In the genomic region with DNA sequence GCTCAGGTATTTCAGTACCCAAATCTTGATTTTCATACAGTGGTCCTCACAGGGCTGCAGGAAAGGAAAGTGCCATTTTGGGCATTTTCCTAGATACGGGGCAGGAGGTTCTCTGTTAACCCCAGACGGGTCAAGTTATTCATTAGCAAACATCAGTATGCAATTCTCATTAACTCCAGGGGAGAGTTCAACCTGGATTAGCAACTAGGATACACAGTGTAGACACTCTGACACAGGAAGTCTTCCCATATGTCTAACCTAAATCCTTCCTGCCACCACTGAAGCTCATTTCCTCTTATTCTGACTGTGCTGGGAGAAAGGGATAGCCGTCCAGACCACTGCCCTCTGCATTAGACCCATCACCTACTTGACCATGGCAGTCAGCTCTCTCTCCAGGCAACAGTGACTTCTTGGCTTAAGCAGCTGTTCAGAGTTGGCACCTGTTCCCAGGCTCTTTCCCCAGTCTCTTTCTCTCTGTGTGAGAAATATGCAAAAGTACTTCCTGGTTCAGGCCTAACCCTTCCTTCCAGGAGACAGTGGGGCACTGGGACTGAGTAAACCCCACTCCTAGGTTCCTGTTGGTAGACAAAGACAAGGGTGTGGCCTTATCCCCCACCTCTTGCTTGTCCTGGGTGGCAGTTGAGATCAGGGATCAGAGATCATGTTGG, we compare ENCODE assay signal across 17 mouse cellular contexts. TPM values are rescaled to one million over a fixed set of nuclear protein-coding genes. Genes with fewer than 3 reads are reported as not detected.
A peak's percentile ranks its signal among the peaks of the same experiment; 100 is the strongest.
DNase-seq lines count a peak whose midpoint lies in the region; ATAC-seq and TF ChIP-seq lines count a peak whose summit lies in the region.
"Had no signal": no experiment of that assay in that cellular context is flagged by ENCODE, and none has a peak within 500 bp of the region (broad histone marks: within the 10 kb centered on the region; RNA-seq: fewer than 3 reads in every experiment).

No protein-coding gene starts in this region.

- no peak for TF ChIP-seq CTCF in lung, postnatal 0 days (IDR thresholded peaks at IDR 0.05)
- no peak for TF ChIP-seq CTCF in lung, adult 2 months (IDR thresholded peaks at IDR 0.05; ENCODE audit: insufficient read depth, low read length)
- no peak for TF ChIP-seq CTCF in stomach, postnatal 0 days (IDR thresholded peaks at IDR 0.05; ENCODE audit: low read depth)

- H3K9ac ChIP-seq in heart, embryonic 14.5 days (ENCODE audit: low read length) = no peak overlapping the region
- H3K9ac ChIP-seq in lung, postnatal 0 days (replicated peaks; ENCODE audit: low read depth) = no peak overlapping the region
- no peak overlapping the region for H3K9ac ChIP-seq in stomach, postnatal 0 days (ENCODE audit: low read length)
- H3K9ac ChIP-seq: embryonic facial prominence, embryonic 12.5 days; limb, embryonic 13.5 days; neural tube, embryonic 15.5 days had no signal

- H3K27me3 ChIP-seq in heart, embryonic 14.5 days (ENCODE audit: control insufficient read depth, insufficient read depth, low read length) = peaks cover 29% of the 10 kb centered on the region
- no peaks in the 10 kb centered on the region; the same call in 1 of the 2 replicates for H3K27me3 ChIP-seq in lung, postnatal 0 days (replicated peaks; ENCODE audit: insufficient read depth, low read length)
- H3K27me3 ChIP-seq in stomach, postnatal 0 days (ENCODE audit: control insufficient read depth, insufficient read depth, low read length) = 0 out of 2 replicates have a peak, but pooled peaks cover 4% of the 10 kb centered on the region

- no peak overlapping the region for H3K4me2 ChIP-seq in heart, embryonic 14.5 days (ENCODE audit: low read length)
- no peak overlapping the region for H3K4me2 ChIP-seq in lung, postnatal 0 days (replicated peaks; ENCODE audit: low read depth, low read length)
- no peak overlapping the region for H3K4me2 ChIP-seq in stomach, postnatal 0 days (replicated peaks; ENCODE audit: low read depth)
- H3K4me2 ChIP-seq: embryonic facial prominence, embryonic 12.5 days; limb, embryonic 13.5 days; neural tube, embryonic 15.5 days had no signal

- H3K9me3 ChIP-seq in heart, embryonic 14.5 days (ENCODE audit: control insufficient read depth, low read length) = peaks cover 4% of the 10 kb centered on the region; the same call in 1 of the 2 replicates
- no peaks in the 10 kb centered on the region for H3K9me3 ChIP-seq in lung, postnatal 0 days (ENCODE audit: low read length)
- H3K9me3 ChIP-seq in stomach, postnatal 0 days (ENCODE audit: control insufficient read depth, low read length) = no peaks in the 10 kb centered on the region
- H3K9me3 ChIP-seq: embryonic facial prominence, embryonic 12.5 days; limb, embryonic 13.5 days; neural tube, embryonic 15.5 days had no signal

- ATAC-seq in heart, embryonic 14.5 days (ENCODE audit: insufficient number of reproducible peaks, insufficient read depth, low FRiP score, low read depth) = no peak
- ATAC-seq in lung, postnatal 0 days = peak; percentile 16; the same call in 1 of the 2 replicates
- ATAC-seq in stomach, postnatal 0 days (ENCODE audit: low FRiP score, low TSS enrichment) = peak; percentile 71
- ATAC-seq: activated CD4-positive, CD25-positive, alpha-beta regulatory T cell, adult 4 months had no signal

- peak overlapping the region; percentile 1 to 24; a peak in 1 of 4 replicates for H3K27ac ChIP-seq in heart, embryonic 14.5 days (replicated peaks in 1 of 2; ENCODE audit: control insufficient read depth in 1 of 2, insufficient read depth in 1 of 2, low read depth in 2 of 2, low read length in 2 of 2)
- peak overlapping the region; percentile 32 for H3K27ac ChIP-seq in lung, postnatal 0 days (ENCODE audit: low read length)
- peak overlapping the region; percentile 81 for H3K27ac ChIP-seq in stomach, postnatal 0 days (replicated peaks)
- H3K27ac ChIP-seq: embryonic facial prominence, embryonic 12.5 days; forebrain, embryonic 10.5 days; limb, embryonic 13.5 days; neural tube, embryonic 15.5 days had no signal

- 67% methylated on average over 3 of the region's 3 CpGs for WGBS in heart, embryonic 14.5 days
- WGBS in lung, postnatal 0 days = 43% methylated on average over 3 of the region's 3 CpGs
- whole genome bisulfite sequencing in lung, adult 2 months = 51% methylated on average over 3 of the region's 3 CpGs
- 61% methylated on average over 3 of the region's 3 CpGs for WGBS in stomach, postnatal 0 days

- no peak for TF ChIP-seq EP300 in lung, postnatal 0 days (IDR thresholded peaks at IDR 0.05)
- no peak for TF ChIP-seq EP300 in stomach, postnatal 0 days (optimal IDR thresholded peaks at IDR 0.05)

- intact Hi-C loops in heart, postnatal 14 days (cut with DNase I) = no loop called here

- H3K4me1 ChIP-seq in heart, embryonic 14.5 days (ENCODE audit: control insufficient read depth in 2 of 2, insufficient read depth in 2 of 2, low read length in 2 of 2) = peaks cover 9 to 21% of the 10 kb centered on the region in 2 experiments; a peak in 3 of 4 replicates
- H3K4me1 ChIP-seq in lung, postnatal 0 days (ENCODE audit: insufficient read depth, low read depth, low read length) = peaks cover 15% of the 10 kb centered on the region; the same call in 1 of the 2 replicates
- H3K4me1 ChIP-seq in lung, adult 2 months (ENCODE audit: control insufficient read depth, insufficient read depth, low read length) = peaks cover 16% of the 10 kb centered on the region
- peaks cover 7% of the 10 kb centered on the region for H3K4me1 ChIP-seq in stomach, postnatal 0 days (replicated peaks; ENCODE audit: control insufficient read depth, insufficient read depth)

- H3K36me3 ChIP-seq in heart, embryonic 14.5 days (ENCODE audit: control insufficient read depth, insufficient read depth, low read length) = no peaks in the 10 kb centered on the region
- no peaks in the 10 kb centered on the region for H3K36me3 ChIP-seq in lung, postnatal 0 days (ENCODE audit: insufficient read depth, low read length)
- H3K36me3 ChIP-seq in stomach, postnatal 0 days (ENCODE audit: control insufficient read depth, insufficient read depth, low read length) = no peaks in the 10 kb centered on the region
- H3K36me3 ChIP-seq: embryonic facial prominence, embryonic 12.5 days; forebrain, embryonic 10.5 days; limb, embryonic 13.5 days; neural tube, embryonic 15.5 days had no signal

- no peak overlapping the region for H3K4me3 ChIP-seq in heart, embryonic 14.5 days (ENCODE audit: control insufficient read depth in 1 of 2, insufficient read depth in 1 of 2, low read depth in 1 of 2, low read length in 2 of 2)
- H3K4me3 ChIP-seq in lung, postnatal 0 days (ENCODE audit: low read depth, low read length) = no peak overlapping the region
- H3K4me3 ChIP-seq in lung, adult 2 months (replicated peaks; ENCODE audit: extremely low read depth, low read depth, low read length) = no peak overlapping the region
- no peak overlapping the region for H3K4me3 ChIP-seq in stomach, postnatal 0 days (ENCODE audit: low read depth, low read length)
- H3K4me3 ChIP-seq: embryonic facial prominence, embryonic 12.5 days; forebrain, embryonic 10.5 days; limb, embryonic 13.5 days; neural tube, embryonic 15.5 days had no signal

- TF ChIP-seq POLR2A in lung, adult 2 months (IDR thresholded peaks at IDR 0.05; ENCODE audit: borderline replicate concordance, extremely low read depth, low read depth, low read length) = no peak

- no peak for DNase-seq in heart, postnatal 14 days
- DNase-seq in lung, postnatal 0 days (ENCODE audit: low spot score) = peak; percentile 65
- DNase-seq in lung, adult 2 months = no peak
- peak; percentile 40 for DNase-seq in kidney, postnatal 10 days
- peak; percentile 62 for DNase-seq in stomach, postnatal 0 days (ENCODE audit: low spot score)
- no peak for DNase-seq in thymus, adult 18-20 months
- DNase-seq in gastrocnemius, postnatal 10 days = no peak
- DNase-seq: cerebellum, postnatal 25 days; heart, postnatal 10 days; layer of hippocampus, postnatal 36 days had no signal

RNA-seq across cellular contexts. Expression of a gene that starts 7.4 kb away (rescaled TPM):
- polyA plus RNA-seq in heart, embryonic 14.5 days (2014; fragmentation: Nextera tagmentation; extraction: Ambion mirVana) = 6.9 and 8.8 TPM in 2 replicates
- 10 to 100 TPM; 19.5 to 22.3 TPM for total RNA-seq in heart, postnatal 14 days (2021)
- polyA plus RNA-seq in lung, postnatal 0 days (2015; fragmentation: Nextera tagmentation; extraction: Ambion mirVana) = 22.7 and 25.9 TPM in 2 replicates
- polyA plus RNA-seq in lung, adult 2 months (2012; rRNA removed) = 114 TPM in 2 replicates
- polyA plus RNA-seq in stomach, postnatal 0 days (2015; fragmentation: Nextera tagmentation; extraction: Ambion mirVana) = 3.7 TPM in 2 replicates
- total RNA-seq in gastrocnemius, postnatal 10 days (2021) = 10 to 100 TPM; 12.6 to 12.9 TPM
- polyA plus RNA-seq: activated CD4-positive, CD25-positive, alpha-beta regulatory T cell, adult 4 months; C2C12 had no signal

RNA-seq across cellular contexts. Expression of a gene that starts 29.6 kb away (rescaled TPM):
- polyA plus RNA-seq in heart, embryonic 14.5 days (2014; fragmentation: Nextera tagmentation; extraction: Ambion mirVana) = 7.8 and 8.7 TPM in 2 replicates
- total RNA-seq in heart, postnatal 14 days (2021) = 10 to 100 TPM; 12.8 to 13.3 TPM
- polyA plus RNA-seq in lung, postnatal 0 days (2015; fragmentation: Nextera tagmentation; extraction: Ambion mirVana) = 11.1 and 11.4 TPM in 2 replicates
- 24.1 and 25.9 TPM in 2 replicates for polyA plus RNA-seq in lung, adult 2 months (2012; rRNA removed)
- 7.7 and 8.0 TPM in 2 replicates for polyA plus RNA-seq in stomach, postnatal 0 days (2015; fragmentation: Nextera tagmentation; extraction: Ambion mirVana)
- 1 to 10 TPM; 9.7 to 9.9 TPM for total RNA-seq in gastrocnemius, postnatal 10 days (2021)

RNA-seq across cellular contexts. Expression of a gene that starts 32.9 kb away (rescaled TPM):
- polyA plus RNA-seq in heart, embryonic 14.5 days (2014; fragmentation: Nextera tagmentation; extraction: Ambion mirVana) = 0.32 and 0.67 TPM in 2 replicates
- 10 to 100 TPM; 12.8 to 13.0 TPM for total RNA-seq in heart, postnatal 14 days (2021)
- 1.5 and 1.8 TPM in 2 replicates for polyA plus RNA-seq in lung, postnatal 0 days (2015; fragmentation: Nextera tagmentation; extraction: Ambion mirVana)
- 9.2 and 10.7 TPM in 2 replicates for polyA plus RNA-seq in lung, adult 2 months (2012; rRNA removed)
- polyA plus RNA-seq in stomach, postnatal 0 days (2015; fragmentation: Nextera tagmentation; extraction: Ambion mirVana) = 2.0 and 2.6 TPM in 2 replicates
- total RNA-seq in gastrocnemius, postnatal 10 days (2021) = 10 to 100 TPM in 1 of 2 experiments, 1 to 10 TPM in 1; 7.0 to 18.8 TPM
- polyA plus RNA-seq: activated CD4-positive, CD25-positive, alpha-beta regulatory T cell, adult 4 months had no signal

RNA-seq across cellular contexts. Expression of a gene that starts 47.1 kb away (rescaled TPM):
- 0.19 TPM in 1 of 2 replicates, not detected in the other for polyA plus RNA-seq in heart, embryonic 14.5 days (2014; fragmentation: Nextera tagmentation; extraction: Ambion mirVana)
- not detected for total RNA-seq in heart, postnatal 14 days (2021)
- 3.0 and 3.1 TPM in 2 replicates for polyA plus RNA-seq in lung, postnatal 0 days (2015; fragmentation: Nextera tagmentation; extraction: Ambion mirVana)
- 1.6 and 3.0 TPM in 2 replicates for polyA plus RNA-seq in lung, adult 2 months (2012; rRNA removed)
- 17.0 and 19.4 TPM in 2 replicates for polyA plus RNA-seq in stomach, postnatal 0 days (2015; fragmentation: Nextera tagmentation; extraction: Ambion mirVana)
- not detected for total RNA-seq in gastrocnemius, postnatal 10 days (2021)
- total RNA-seq: heart, postnatal 10 days had no signal
- polyA plus RNA-seq: activated CD4-positive, CD25-positive, alpha-beta regulatory T cell, adult 4 months had no signal

Comparison
In these comparisons a context has a peak if more than half of its experiments do, and no peak if none do; other contexts are left out.
1. DNase-seq: peak in lung, postnatal 0 days (single experiment), kidney, postnatal 10 days (single experiment) and stomach, postnatal 0 days (single experiment); none in heart, postnatal 14 days (0 of 2), lung, adult 2 months (single experiment), thymus, adult 18-20 months (0 of 2) and gastrocnemius, postnatal 10 days (single experiment).
2. H3K27ac ChIP-seq: peak in every context shown above with its lines; median percentile 81 in stomach, postnatal 0 days; 32 in lung, postnatal 0 days; 12 in heart, embryonic 14.5 days.